Mouse (Mus musculus): ENCODE results near the gene Abcb1b.

DNA sequence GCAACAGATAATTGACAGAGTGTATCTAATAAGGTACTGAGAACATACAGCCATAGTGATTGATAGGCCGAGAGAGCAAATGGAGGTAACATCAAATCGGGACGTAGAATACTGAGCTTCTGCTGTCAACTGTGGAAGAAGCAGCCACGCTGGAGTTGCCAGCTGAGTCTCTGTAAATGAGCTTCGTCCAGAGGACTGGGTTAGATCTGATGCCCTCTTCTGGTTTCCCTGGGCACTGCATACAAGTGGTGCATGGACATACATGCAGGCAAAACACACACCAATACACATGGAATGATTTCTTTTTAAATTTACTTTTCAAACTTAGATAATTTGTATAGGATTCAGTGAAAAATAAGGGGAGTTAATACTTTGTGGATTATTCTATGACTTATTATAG lies 42.9 kb downstream of the Abcb1b start:
- TF ChIP-seq POLR2A (IDR thresholded peaks at IDR 0.05; ENCODE audit: extremely low read depth, insufficient read depth, low read length) = no peak
- TF ChIP-seq CTCF (IDR thresholded peaks at IDR 0.05; ENCODE audit: low read depth, low read length) = peak; percentile 59; the same call in 1 of the 2 replicates
